Mouse (Mus musculus) forebrain, embryonic 12.5 days (tissue): ENCODE results near the gene Mctp1. TPM values are rescaled to one million over a fixed set of nuclear protein-coding genes. Genes with fewer than 3 reads are reported as not detected.
"Not testable (repeated sequence)": the region's sequence is repeated elsewhere in the genome, so short reads cannot be mapped to it uniquely, and the experiment has no call there.

Experiments
- ATAC-seq: fragments of 200-750 bp; cut with Nextera tagmentation; 2 replicates; pipeline ENCODE4 v1.8.0; 2017; ENCODE audit warnings: moderate TSS enrichment; ENCODE audit not compliant: low FRiP score
- H3K27ac ChIP-seq: fragments of 300-500 bp; sonication (generic); 2 replicates; pipeline ENCODE4 v1.5.1; 2016; ENCODE audit warnings: mild to moderate bottlenecking
- H3K27me3 ChIP-seq: fragments of 300-500 bp; sonication (generic); 2 replicates; pipeline ENCODE4 v1.6.1; 2016; ENCODE audit warnings: mild to moderate bottlenecking
- H3K36me3 ChIP-seq: fragments of 300-500 bp; sonication (generic); replicated peaks from 2 replicates; pipeline ENCODE4 v1.6.1; 2016; ENCODE audit warnings: mild to moderate bottlenecking
- H3K4me1 ChIP-seq: fragments of 300-500 bp; sonication (generic); 2 replicates; pipeline ENCODE4 v1.6.1; 2016
- H3K4me2 ChIP-seq: fragments of 300-500 bp; sonication (generic); 2 replicates; pipeline ENCODE4 v1.6.1; 2016; ENCODE audit warnings: mild to moderate bottlenecking, moderate library complexity
- H3K4me3 ChIP-seq: fragments of 300-500 bp; sonication (generic); replicated peaks from 2 replicates; pipeline ENCODE4 v1.5.1; 2016; ENCODE audit warnings: mild to moderate bottlenecking
- H3K9ac ChIP-seq: fragments of 300-500 bp; sonication (generic); 2 replicates; pipeline ENCODE4 v1.6.1; 2016; ENCODE audit warnings: mild to moderate bottlenecking
- H3K9me3 ChIP-seq: fragments of 300-500 bp; sonication (generic); 2 replicates; pipeline ENCODE4 v1.6.1; 2016
- WGBS: fragments of 180-500 bp; shearing (Covaris S2); methylation state at CpG from one replicate; pipeline ENCODE4 v1.1.7; 2016; 5-methylcytosine and 5-hydroxymethylcytosine counted together
- polyA plus RNA-seq: library from polyadenylated mRNA; unstranded; fragments of >200 nt; fragmentation: Nextera tagmentation; extraction: Ambion mirVana; gene quantifications from 2 replicates; pipeline ENCODE4 v1.2.1, GENCODE M21; 2016

Gene Mctp1
- polyA plus RNA-seq, 1 experiment from 2014 or later: 5.6 TPM

DNA sequence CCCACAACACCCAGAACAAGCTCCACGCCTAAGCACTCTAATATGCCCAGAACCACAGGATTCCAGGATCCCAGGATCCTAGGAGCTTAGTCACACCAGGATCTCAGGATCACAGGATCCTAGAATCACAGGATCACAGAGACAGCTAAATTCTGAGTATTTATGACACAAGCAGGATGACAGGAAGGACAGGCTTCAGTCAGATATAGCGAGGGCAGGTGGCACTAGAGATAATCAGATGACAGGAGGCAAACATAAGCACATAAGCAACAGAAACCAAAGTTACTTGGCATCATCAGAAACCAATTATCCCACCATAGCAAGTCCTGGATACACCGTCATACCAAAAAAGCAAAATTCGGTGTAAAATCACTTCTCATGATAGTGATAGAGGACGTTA is 37.8 kb downstream of the Mctp1 start:
- ATAC-seq: no peak
- H3K9me3 ChIP-seq: no peaks in the 10 kb centered on the region

GRCm38 (mm10) chr13:76429456-76429855 is 45.1 kb downstream of the Mctp1 start:
- H3K9ac ChIP-seq: no peak overlapping the region

More for the DNA sequence above, 37.8 kb downstream of the Mctp1 start:
- Histone ChIP-seq H3K36me3 (no peaks in the 10 kb centered on the region), H3K27me3 (no peaks in the 10 kb centered on the region), H3K4me1 (no peaks in the 10 kb centered on the region), H3K27ac (no peak overlapping the region), H3K4me2 (no peak overlapping the region), H3K9ac (no peak overlapping the region), H3K4me3 (no peak overlapping the region)
- 87% methylated on average over 5 of the region's 5 CpGs for WGBS

DNA sequence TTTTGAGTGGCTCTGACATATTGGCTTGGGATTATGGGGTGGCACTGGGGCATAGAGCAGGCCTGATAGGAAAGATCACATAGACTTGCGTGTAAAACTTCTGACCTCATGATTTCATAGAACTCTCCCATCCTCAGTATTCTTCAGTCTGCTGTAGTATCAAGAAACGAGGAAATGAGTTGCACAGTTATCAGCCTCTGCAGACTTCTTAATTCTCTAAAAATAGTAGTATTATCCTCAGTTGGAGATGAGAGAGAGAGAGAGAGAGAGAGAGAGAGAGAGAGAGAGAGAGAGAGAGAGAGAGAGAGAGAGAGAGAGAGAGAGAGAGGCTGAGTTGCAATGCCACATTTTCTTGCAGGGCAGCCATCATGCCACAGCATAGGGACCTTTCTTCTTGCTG is 45.6 kb downstream of the Mctp1 start:
- Histone ChIP-seq H3K9ac (no peak overlapping the region), H3K36me3 (no peaks in the 10 kb centered on the region), H3K4me1 (no peaks in the 10 kb centered on the region), H3K27ac (no peak overlapping the region), H3K9me3 (no peaks in the 10 kb centered on the region), H3K4me2 (no peak overlapping the region), H3K27me3 (no peaks in the 10 kb centered on the region), H3K4me3 (no peak overlapping the region)
- WGBS: 72% methylated on average over 2 of the region's 2 CpGs
- ATAC-seq: no peak

More at GRCm38 (mm10) chr13:76429456-76429855, 45.1 kb downstream of the Mctp1 start:
- Histone ChIP-seq H3K9me3 (no peaks in the 10 kb centered on the region), H3K27ac (no peak overlapping the region), H3K4me1 (no peaks in the 10 kb centered on the region), H3K4me2 (no peak overlapping the region), H3K27me3 (no peaks in the 10 kb centered on the region), H3K36me3 (no peaks in the 10 kb centered on the region), H3K4me3 (no peak overlapping the region)
- WGBS: 82% methylated on average over 6 of the region's 6 CpGs
- no peak for ATAC-seq

GRCm38 (mm10) chr13:76431946-76432345 is 47.6 kb downstream of the Mctp1 start:
- 92% methylated on average over 2 of the region's 2 CpGs for WGBS

DNA sequence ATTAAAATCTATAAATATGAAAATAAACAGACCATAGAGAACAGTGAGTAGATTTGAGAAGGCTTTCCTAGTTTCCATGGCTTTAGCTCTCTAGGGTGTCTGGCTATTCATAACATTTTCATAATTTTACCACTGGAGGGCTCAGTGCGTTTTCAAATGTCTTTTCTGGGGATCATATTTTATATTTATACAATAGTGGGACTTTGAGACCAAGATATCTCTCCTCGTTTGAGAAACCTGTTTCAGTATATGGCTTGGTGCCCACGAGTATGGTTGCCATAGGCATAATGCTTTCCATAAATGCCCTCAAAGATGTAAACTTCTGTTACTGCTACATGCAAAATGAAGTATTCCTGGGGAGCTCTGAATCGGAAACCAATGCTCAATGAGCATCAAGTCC is 49.1 kb downstream of the Mctp1 start:
- Histone ChIP-seq H3K27ac (no peak overlapping the region), H3K4me2 (no peak overlapping the region), H3K27me3 (no peaks in the 10 kb centered on the region), H3K4me3 (no peak overlapping the region), H3K9ac (no peak overlapping the region), H3K9me3 (no peaks in the 10 kb centered on the region), H3K4me1 (no peaks in the 10 kb centered on the region), H3K36me3 (no peaks in the 10 kb centered on the region)
- WGBS: 83% methylated on average over 4 of the region's 4 CpGs
- ATAC-seq: no peak

More at GRCm38 (mm10) chr13:76431946-76432345, 47.6 kb downstream of the Mctp1 start:
- Histone ChIP-seq H3K36me3 (no peaks in the 10 kb centered on the region), H3K4me1 (no peaks in the 10 kb centered on the region), H3K9me3 (no peaks in the 10 kb centered on the region), H3K27ac (no peak overlapping the region), H3K27me3 (no peaks in the 10 kb centered on the region), H3K9ac (no peak overlapping the region), H3K4me3 (no peak overlapping the region), H3K4me2 (no peak overlapping the region)
- no peak for ATAC-seq

DNA sequence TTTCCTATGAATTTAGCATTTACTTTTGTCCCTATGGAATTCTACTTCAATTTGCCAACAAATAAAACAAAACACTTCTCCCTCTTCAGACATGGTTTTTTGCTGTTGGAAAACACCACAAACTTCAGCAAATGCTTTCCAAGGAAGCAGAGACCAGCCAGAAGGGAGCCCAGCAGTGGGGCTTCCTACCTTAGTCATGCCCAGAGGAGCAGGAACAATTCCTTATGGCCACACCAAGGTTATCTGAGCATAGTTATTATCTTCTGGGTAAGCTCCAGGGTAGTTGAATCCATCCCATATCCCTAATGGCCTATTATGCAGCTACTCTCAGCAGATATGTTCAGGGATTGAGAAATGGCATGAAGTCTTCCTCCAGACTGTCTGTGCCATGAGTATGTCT is 52.1 kb downstream of the Mctp1 start:
- Histone ChIP-seq H3K4me1 (no peaks in the 10 kb centered on the region), H3K27me3 (no peaks in the 10 kb centered on the region), H3K27ac (no peak overlapping the region), H3K4me3 (no peak overlapping the region), H3K9me3 (no peaks in the 10 kb centered on the region), H3K4me2 (no peak overlapping the region), H3K9ac (no peak overlapping the region), H3K36me3 (no peaks in the 10 kb centered on the region)
- no peak for ATAC-seq

- Histone ChIP-seq H3K4me2 (no peak overlapping the region), H3K27me3 (no peaks in the 10 kb centered on the region), H3K36me3 (no peaks in the 10 kb centered on the region), H3K27ac (no peak overlapping the region), H3K4me3 (no peak overlapping the region), H3K9me3 (no peaks in the 10 kb centered on the region), H3K9ac (no peak overlapping the region), H3K4me1 (no peaks in the 10 kb centered on the region)
- no peak for ATAC-seq
- 93% methylated on average over 1 of the region's 1 CpGs for WGBS
These were observed 54.4 kb downstream of the Mctp1 start for GRCm38 (mm10) chr13:76438765-76439164.

DNA sequence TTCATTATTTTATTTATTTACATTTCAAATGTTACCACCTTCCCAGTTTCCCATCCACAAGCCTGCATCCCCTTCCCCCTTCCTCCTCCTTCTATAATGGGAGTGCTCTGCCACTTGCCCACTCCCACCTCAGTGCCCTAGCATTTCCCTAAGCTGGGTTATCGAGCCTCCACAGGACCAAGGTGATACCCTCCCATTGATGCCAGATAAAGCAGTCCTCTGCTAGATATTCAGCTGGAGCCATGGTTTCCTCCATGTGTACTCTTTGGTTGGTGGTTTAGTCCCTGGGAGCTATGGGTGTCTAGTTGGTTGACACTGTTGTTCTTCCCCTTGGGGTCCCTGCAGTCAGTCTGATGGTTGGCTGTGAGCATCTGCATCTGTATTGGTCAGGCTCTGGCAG is 61.7 kb downstream of the Mctp1 start:
- Histone ChIP-seq H3K27ac (no peak overlapping the region), H3K4me1 (no peaks in the 10 kb centered on the region), H3K4me2 (no peak overlapping the region), H3K9me3 (no peaks in the 10 kb centered on the region), H3K36me3 (no peaks in the 10 kb centered on the region), H3K27me3 (no peaks in the 10 kb centered on the region), H3K4me3 (no peak overlapping the region), H3K9ac (no peak overlapping the region)
- WGBS: 80% methylated on average over 1 of the region's 1 CpGs
- ATAC-seq: no peak

- H3K27ac ChIP-seq: no peak overlapping the region
- H3K4me3 ChIP-seq: no peak overlapping the region
- H3K27me3 ChIP-seq: no peaks in the 10 kb centered on the region
- ATAC-seq: no peak
- H3K9me3 ChIP-seq: no peaks in the 10 kb centered on the region
- H3K9ac ChIP-seq: no peak overlapping the region
- no peaks in the 10 kb centered on the region for H3K36me3 ChIP-seq
- whole genome bisulfite sequencing: 93% methylated on average over 1 of the region's 1 CpGs
- H3K4me1 ChIP-seq: no peaks in the 10 kb centered on the region
- no peak overlapping the region for H3K4me2 ChIP-seq
These were observed 63.2 kb downstream of the Mctp1 start for GRCm38 (mm10) chr13:76447528-76447927.

DNA sequence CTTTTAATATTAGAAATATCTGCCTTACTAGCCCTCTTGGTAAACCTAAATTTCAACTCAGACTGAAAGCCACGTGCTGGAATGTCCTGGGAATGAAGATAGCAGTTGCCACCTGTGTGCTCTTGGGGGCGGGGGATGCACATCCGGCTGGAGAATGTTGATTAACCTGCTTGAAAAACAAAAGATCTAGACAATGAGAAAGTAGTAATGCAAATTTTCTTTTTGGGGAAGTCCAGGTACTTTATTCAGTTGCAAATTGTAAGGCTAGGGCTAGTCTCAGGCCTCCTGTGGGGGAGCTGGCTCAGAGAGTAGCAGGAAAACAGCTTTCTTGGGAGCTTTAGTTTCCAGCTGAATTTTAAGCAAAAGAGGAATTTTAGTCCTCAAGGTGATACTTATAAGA is 67.2 kb downstream of the Mctp1 start:
- not testable (repeated sequence) for H3K9ac ChIP-seq

GRCm38 (mm10) chr13:76481601-76482000 is 97.3 kb downstream of the Mctp1 start:
- Histone ChIP-seq H3K27me3 (no peaks in the 10 kb centered on the region), H3K4me2 (no peak overlapping the region), H3K36me3 (no peaks in the 10 kb centered on the region), H3K9ac (no peak overlapping the region), H3K4me3 (no peak overlapping the region), H3K27ac (no peak overlapping the region), H3K4me1 (peaks cover 6% of the 10 kb centered on the region; the same call in 1 of the 2 replicates), H3K9me3 (no peaks in the 10 kb centered on the region)
- no peak for ATAC-seq

More for the DNA sequence above, 67.2 kb downstream of the Mctp1 start:
- H3K9me3 ChIP-seq, H3K4me1 ChIP-seq, H3K36me3 ChIP-seq, H3K4me2 ChIP-seq, H3K27me3 ChIP-seq, H3K4me3 ChIP-seq, H3K27ac ChIP-seq, ATAC-seq: not testable (repeated sequence)
- 74% methylated on average over 3 of the region's 3 CpGs for WGBS

DNA sequence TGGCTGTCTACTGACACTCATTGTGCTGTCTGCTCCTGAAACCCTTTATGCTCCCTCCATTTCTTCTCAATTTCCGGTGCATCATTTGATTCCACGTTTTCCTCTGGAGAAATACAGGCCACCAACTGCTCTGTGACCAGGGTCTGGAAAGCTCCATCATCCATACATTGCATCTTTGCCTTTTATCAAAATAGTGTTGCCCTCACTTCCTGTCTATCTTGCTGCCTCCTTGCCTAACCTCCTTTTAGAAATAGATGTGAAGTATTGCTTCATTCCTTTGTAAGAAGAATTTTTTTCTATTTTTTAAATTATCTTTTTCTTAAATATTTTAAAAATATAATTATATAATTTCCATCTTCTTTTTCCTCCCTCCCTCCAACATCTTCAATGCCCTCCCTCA is 98.7 kb downstream of the Mctp1 start:
- Histone ChIP-seq H3K4me3 (no peak overlapping the region), H3K27me3 (no peaks in the 10 kb centered on the region), H3K27ac (no peak overlapping the region), H3K9me3 (no peaks in the 10 kb centered on the region), H3K36me3 (no peaks in the 10 kb centered on the region), H3K9ac (no peak overlapping the region), H3K4me1 (peaks cover 6% of the 10 kb centered on the region; the same call in 1 of the 2 replicates), H3K4me2 (no peak overlapping the region)
- ATAC-seq: no peak
- WGBS: 73% methylated on average over 2 of the region's 2 CpGs

DNA sequence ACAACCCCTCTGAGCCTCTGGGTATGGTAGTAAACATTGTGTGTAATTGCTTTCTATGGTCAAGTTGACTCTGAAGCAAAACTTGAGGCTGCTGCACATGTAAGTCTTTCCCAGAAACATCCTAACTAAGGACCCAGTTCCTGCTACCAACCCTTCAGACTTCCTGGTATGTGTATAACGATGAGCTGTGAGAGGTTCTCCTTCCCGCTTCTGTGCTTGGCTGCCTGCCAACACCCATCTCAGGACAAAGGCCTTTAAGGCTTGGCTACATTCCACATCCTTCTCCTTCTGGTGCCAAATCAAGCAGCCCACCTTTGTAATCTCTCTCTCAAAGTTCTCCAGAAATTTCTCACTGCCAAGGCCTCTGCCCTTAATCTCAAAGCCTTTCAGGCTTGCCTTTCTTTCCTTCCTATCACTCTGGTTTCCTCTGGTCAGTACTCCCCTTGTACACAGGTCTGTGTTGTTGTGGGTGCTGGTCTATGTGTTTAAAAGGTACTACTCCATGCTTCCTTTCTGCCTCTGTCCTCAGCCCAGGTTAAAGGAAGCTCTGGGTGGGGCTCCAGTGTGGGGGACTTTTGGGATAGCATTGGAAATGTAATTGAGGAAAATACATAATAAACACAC is 99.9 kb downstream of the Mctp1 start:
- ATAC-seq: peak; percentile 74; the same call in 1 of the 2 replicates
- no peaks in the 10 kb centered on the region for H3K36me3 ChIP-seq
- peaks cover 6% of the 10 kb centered on the region; the same call in 1 of the 2 replicates for H3K4me1 ChIP-seq
- H3K4me2 ChIP-seq: no peak overlapping the region
- H3K9me3 ChIP-seq: no peaks in the 10 kb centered on the region
- H3K27me3 ChIP-seq: no peaks in the 10 kb centered on the region
- WGBS: 20% methylated on average over 2 of the region's 2 CpGs
- H3K9ac ChIP-seq: no peak overlapping the region
- peak overlapping the region; percentile 0; the same call in 1 of the 2 replicates for H3K27ac ChIP-seq
- H3K4me3 ChIP-seq: no peak overlapping the region
